Mouse (Mus musculus) lung, postnatal 14 days (tissue): ENCODE measurements at regions not wholly inside any gene's neighbourhood (a gene's known extent, or its start where the extent isn't known, plus 50 kb on each side); places are given as distances from the start of the nearest gene placed in this dataset.

Source experiments
- DNase-seq: peaks from one replicate; pipeline ENCODE4 v3.0.0; 2021

GRCm38 (mm10) chr8:109416327-109417100 lies 77.3 kb upstream of the Pmfbp1 start:
- no peak for DNase-seq

DNA sequence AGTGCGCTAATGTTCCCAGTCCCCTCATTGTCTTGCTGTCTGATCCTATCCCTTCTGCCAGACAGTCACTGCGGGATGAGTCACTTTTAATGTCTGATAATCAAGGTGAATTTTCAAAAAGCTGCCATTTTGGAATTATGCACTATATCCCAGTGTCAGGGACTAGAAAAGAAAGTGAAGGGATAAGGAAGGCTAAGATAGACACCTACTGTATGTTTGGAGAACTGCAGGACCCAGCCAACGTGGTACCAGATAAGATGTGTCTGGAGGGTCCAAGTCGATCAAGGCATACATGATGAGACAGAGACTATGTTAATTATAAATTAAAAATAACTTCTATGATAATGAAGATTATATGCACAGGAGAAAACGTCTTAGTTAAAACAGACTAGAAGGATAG lies 76.6 kb upstream of the Pmfbp1 start:
- peak; percentile 19 for DNase-seq

DNA sequence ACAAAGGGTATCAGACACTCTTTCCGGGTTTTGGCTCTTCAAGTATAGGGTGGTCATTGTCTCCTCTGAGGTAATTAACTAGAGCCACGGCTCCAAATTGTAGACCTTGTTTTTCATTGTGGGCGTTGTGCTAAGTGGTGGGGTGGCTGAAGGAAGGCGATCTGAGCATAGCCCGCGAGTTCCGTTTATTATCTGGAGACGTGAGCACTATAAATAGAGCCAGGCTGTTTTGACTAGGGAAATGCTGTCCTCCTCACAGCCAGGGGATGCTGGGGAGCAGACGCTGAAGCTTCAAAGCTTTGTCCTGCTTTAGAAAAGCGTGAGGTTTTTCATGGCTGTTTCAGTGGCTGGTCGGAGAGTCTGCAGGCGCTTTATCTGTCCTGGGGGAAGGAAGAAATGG lies 75.9 kb upstream of the Pmfbp1 start:
- DNase-seq: no peak

DNA sequence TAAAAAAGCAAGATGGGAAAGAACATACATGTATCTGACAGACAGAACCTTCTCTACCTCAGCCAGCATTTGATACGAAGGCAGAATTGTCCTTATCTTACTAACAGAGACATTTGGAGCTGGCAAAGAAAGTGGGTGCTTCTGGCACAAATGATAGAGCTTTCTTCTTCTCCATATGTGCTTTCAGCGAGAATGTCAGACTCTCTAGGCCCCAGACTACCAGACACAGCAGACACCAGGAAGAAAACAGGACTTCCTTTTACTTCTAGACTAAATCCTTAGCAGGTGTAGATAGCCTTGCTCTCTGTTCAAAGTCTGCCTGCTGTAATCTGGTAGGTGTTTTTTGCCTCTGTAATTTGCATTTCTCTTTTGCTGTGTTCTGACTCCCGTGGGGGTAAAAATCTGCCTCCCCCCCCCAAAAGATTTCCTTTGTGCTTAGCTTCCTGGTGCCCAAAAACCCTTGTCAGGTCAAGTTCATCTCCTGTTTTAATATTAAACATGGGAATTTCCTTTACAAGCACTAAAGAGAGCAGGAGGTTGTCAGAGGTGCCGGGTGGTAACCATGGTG lies 74.7 kb upstream of the Pmfbp1 start:
- DNase-seq: no peak

DNA sequence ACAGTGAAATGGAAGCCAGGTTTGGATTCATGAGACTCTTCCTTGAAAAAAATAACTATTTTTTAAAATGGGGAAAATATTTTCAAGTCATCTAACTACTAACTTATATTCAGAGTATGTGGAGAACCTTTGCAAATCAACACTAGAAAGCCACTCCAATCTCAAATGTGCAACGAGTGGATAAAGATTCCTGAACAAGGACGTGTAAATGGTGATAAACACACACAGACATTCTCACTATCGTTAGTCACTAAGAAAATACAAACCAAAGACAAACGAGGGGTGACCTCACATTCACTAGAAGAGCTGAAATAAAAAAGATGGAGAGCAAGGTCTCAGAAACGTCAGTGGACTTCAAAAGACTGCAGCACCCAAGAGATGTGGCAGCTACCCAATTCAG lies 69.8 kb upstream of the Pmfbp1 start:
- no peak for DNase-seq

DNA sequence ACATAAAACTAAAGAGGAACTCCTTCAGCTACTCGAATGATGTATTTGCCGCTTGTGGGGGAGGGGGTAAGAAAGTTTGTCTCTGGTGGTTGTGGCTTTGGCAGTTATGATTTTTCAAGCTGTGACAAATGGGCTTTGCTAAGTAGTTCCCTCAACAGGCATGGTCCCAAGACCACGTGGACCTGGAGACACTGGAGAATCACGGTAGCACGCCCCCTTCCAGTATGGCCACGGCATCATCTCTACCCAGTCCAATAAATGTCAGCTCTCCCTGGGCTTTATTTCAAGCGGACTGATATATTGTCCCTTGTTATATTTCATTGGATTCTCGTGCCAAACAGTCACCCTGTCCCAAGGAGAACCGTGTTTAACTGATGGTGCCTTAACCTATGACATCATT lies 65.3 kb upstream of the Pmfbp1 start:
- no peak for DNase-seq

DNA sequence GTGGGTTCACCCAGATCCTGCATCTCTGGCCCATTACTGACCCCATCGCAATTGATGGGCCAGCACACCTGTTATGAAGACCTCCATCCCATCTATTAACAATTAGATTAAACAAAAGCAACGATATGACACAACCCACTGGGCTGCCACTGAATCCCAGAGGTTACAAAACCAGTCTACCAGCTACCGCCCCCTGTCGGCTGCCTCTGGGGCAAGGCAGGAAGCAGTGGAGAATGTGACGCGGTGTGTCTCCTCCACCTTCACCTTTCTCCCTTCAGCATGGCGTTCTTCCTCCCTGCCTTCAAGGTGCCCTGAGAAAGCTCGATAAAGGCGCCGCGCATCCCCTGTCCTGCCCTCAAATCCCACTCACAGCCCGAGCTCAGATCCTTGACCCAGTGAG lies 59.3 kb upstream of the Pmfbp1 start:
- no peak for DNase-seq

- no peak for DNase-seq
Measured at GRCm38 (mm10) chr8:109436056-109436455, 57.8 kb upstream of the Pmfbp1 start.

- DNase-seq: peak; percentile 27
Measured at GRCm38 (mm10) chr8:109436830-109437567, 56.8 kb upstream of the Pmfbp1 start.

GRCm38 (mm10) chr8:109438531-109438930 lies 55.3 kb upstream of the Pmfbp1 start:
- no peak for DNase-seq
